Mouse (Mus musculus): ENCODE data around the gene Zfp503.

Gene Zfp503

DNA sequence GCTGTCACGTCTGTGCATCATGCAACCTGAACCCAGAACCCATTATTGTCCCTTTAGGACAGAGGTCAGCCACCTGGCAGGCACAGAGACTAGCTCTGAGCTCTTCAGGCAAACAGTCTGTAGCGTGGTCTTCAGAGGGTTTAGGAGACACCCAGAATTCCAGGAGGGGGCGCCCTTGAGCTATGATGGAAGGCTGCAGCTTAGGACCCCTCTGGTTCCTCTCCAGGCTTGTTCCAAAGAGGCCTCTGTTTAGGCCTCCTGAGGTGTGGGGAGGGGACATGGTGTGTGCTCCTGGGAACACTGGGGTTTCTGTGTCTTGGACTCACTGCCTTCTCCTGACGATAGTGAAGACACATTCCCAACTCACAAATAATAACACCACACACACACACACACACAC lies 20.4 kb downstream of the Zfp503 start:
- DNase-seq: peak; percentile 71 to 73

DNA sequence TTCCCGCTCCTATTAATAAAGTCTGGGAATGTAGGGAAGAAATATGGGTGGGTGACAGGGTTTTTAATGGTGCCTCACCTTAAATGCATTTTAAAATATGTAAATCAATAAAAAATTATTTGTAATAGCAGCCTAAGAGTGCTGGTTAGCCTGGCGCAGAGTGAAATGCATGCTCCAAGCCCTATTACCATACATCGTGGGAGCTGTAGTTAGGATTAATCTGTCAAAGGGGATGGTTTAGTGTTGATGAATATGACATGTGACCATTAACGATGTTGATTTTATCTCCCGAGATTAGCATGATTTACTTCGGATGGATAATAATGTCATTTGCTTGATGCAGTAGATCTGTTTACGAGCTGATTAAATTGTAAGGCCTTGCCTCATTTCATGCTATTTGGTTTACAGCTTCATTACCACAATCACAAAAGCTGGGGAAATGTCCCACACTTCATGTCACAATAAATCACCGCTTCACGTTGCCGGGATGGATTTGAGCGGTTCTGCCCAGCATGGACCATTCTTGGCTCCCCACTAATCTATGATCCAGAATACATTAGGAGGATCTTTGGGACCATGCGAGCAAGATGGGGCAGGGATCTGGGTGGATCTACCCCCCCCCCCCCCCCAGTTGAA lies 21.9 kb downstream of the Zfp503 start:
- no peak for DNase-seq

DNA sequence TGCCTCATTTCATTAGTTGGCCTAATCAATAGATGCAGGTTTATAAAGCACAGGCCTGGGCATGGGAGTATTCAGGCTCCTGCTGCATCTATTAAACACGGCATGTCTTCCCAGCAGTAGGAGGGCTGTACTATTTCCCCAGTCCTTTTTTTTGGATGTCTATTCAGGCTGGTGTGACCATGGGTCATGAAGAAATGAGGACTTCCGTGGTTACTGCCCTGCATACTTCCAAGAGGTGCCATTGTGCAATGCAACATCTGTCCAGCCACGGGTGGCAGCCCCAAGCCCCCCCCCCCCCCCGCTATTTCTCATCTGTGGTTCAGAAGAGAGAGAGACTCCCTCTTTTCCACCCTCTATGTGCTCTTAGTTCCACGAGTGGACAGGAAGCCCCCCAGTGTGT lies 23.1 kb downstream of the Zfp503 start:
- no peak for DNase-seq

DNA sequence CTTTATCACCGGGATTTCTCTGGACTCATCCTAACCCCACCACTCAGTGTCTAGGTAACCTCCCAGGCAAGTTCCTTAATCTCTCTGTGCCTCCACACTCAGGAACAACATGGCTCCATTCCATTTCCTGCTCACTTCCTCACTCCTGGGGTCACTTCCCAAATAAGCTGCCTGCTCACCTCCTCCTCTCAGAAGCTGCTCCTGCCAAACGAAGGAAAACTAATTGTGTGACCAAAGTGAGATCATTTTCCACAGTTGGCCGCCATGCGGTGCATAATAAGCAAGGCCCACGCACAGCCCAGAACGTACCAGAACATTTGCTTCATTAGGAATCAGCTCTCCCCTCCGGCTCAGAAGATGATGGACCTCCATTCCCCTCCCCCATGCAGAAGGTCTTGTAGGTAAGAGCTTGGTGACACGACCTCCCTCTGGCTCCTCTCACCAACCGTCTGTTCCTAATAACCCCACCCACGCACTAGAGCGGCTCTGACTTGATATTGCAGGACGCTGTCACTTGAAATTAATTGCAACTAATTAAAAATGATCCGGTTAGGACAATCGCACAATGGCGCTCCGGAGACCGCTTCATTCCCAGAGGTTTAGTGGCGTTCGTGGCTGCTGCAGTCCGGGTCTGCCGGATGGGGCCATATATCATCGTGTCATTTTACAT lies 26.9 kb downstream of the Zfp503 start:
- DNase-seq: no peak

DNA sequence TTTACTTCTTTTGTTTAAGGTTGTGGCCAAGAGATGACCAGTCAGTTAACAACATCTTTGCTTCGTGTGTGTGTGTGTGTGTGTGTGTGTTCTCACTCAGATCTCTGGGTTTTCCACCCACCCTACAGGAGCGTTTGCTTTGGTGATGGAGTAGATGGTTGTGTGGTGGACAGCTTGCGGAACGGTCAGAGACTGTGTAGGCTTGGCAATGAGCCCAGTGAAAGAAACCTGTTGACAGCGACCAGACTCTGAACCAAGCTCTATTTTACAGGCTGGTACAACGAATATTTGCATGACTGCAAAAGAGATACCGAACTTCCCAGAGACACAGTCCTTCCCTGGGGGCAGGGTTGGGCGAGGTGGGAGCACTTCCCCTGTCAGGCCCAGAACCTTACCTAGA lies 30.2 kb downstream of the Zfp503 start:
- no peak for DNase-seq

DNA sequence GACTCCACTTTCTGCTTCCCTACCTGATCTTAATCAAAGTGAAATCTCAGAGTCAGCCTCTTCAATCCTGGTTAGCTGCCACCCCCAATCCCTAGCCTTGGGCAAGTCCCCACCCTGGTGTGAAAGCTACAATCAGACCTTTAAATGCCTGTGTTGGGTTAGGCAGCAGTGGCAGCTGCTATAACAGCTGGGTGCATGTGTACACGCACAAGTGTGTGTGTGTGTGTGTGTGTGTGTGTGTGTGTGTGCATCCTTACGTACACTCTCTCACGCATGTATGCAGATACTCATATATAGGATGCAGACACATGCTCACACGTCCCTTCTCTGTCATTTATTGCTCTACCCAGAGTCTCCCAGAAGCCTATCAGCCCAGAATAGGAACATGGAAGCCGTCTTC lies 30.8 kb downstream of the Zfp503 start:
- DNase-seq: no peak

DNA sequence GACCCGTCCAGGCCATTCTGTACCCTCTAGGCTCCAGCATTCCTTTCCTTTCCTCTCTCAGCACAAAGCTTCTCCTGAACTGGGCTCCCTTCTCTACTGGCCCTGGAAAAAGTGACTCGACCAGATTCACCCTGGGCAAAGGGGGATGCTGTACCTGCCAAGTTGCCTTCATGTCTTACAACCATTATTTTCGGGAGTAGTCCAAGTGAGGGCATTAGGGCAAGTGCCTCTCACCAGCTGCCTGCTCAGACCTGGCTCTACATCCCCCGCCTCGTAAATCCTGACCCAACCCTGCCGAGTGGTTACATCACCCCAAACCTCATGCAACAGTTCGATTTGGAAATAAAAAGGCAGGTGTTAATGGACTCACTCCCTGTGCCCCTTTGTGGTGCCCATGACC lies 36.9 kb downstream of the Zfp503 start:
- no peak for DNase-seq

DNA sequence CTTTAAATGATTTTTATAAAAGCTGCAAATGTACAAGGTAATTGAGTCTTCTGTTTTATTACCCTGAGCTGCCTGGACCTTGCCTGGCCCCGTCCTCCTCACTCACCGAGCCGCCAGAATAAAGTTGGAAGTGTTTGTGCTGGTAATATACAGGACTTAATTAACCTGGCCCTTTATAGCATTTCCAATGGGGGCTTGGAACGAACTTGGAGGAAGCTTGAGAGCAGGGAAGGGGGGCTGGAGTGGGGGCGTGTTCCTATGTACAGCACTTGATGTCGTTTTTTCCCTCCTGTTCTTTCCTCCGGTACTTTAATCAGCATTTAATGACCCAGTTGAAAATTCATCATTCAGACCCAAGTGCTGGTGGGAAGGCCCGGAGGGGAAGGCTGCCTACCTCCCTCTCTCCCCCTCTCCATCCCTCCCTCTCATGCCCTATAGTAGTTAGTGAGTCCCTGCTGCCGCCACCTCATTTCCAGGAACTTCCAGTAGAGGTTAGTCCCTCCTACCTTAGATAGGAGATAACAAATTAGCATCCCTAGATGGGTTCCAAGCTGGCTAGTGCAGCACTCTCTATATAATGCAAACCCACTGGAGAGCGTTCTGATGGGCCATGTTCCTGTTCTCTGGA lies 37.4 kb downstream of the Zfp503 start:
- no peak for DNase-seq

DNA sequence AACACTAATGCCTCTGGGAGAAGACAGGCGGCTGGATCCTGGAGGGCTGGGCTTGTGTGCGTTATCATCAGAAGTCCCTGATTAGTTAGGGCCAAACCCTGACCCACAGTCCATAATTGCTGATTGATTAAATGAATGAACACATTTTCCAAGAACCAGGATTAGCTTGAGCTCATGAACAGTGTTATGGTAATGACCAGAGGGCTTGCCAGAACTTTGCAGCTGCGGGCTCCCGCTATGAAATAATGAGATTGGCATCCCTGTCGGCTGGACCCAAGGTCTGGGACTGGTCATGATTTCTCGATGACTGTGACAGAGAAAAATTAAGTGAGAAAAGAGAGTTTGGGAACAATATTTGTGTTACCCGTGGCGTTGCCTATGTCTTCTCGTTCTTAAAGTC lies 44.5 kb downstream of the Zfp503 start:
- no peak for DNase-seq

DNA sequence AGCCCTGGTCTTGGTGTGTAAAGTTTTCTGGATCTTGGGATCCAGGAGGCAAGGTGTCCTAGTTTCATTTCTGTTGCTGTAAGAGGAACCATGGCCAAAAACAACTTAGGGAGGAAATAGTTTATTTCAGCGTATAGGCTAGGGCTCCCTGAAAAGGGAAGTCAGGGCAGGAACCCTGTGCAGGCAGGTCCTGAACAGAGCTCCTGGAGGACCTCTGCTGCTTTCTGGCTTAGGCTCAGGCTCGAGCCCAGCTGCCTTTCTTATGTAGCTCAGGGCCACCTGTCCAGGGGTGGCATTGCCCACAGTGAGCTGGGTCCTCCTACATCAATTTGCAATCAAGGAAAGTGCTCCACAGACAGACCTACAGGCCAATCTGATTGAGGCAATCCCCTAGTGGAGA lies 47.8 kb downstream of the Zfp503 start:
- no peak for DNase-seq

DNA sequence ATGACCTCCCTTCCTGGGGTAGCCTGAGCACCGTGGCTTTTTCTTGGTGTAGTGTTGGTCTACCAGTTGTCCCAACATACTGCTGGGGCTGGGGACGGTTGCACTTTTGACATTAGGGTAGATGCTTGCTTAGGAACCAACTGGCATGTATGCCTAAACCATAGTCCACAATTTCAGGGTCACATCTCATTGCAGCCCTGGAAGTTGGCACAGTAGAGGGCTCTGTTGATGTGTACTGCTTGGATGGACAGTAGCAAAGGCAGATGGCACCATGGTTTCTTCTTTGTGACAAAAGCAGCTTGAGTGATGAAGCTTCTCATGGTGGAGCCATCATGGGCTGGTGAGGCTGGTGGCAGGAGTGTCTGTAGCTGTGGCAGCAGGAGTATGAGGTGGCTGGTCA lies 52.3 kb downstream of the Zfp503 start:
- no peak for DNase-seq

DNA sequence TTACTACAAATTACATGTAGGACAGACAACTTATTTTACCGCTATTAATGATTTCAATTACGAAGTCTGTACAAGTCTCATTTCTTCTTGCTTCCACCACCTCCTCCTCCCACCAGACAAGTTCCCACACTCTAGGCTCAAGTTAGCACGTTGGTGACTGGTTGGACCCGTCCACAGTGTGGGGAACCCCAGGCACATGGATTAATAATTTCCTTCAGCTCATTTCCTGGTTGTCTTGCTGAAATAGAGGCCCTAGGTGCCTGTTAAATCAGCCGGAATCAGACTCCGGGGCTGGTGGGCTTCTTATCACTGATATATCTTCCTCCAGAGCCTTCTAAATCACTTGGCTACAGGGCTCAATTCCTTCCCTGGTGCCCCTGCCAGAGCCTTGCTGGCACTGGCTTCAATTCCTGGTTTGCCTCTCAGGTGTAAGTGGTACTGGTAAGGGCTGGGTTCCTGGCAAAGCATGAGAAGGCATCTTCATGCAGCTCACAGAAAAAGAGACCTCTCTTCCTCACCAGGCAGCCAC lies 53.2 kb downstream of the Zfp503 start:
- DNase-seq: no peak
